Mouse (Mus musculus) megakaryocyte, adult 5-6 weeks (primary cell): ENCODE data around the gene Dupd1. TPM values are rescaled to one million over a fixed set of nuclear protein-coding genes. Genes with fewer than 3 reads are reported as not detected.

ENCODE experiments used
- ATAC-seq: 2 replicates; pipeline ENCODE4 v1.8.0; 2016; ENCODE audit warnings: mild to moderate bottlenecking, inconsistent platforms; ENCODE audit not compliant: poor library complexity, severe bottlenecking
- total RNA-seq, 2 experiments: library from RNA; stranded (forward) in 1 of 2; stranded (reverse) in 1 of 2; fragments of 153-499, 151-499 nt in 1 of 2; fragments of 221-1000, 200-1000 nt in 1 of 2; gene quantifications; 2 replicates each; pipeline versions ENCODE4 v1.2.3 to v1.2.4; 2015 to 2017

Dupd1 gene
- total RNA-seq (2015) (not detected in 2 replicates), total RNA-seq (2017) (not detected in 2 replicates)

- ATAC-seq: no peak
These were observed at the start of gene Dupd1 for GRCm38 (mm10) chr14:21714486-21714885. Dupd1 (minus strand) TSS chr14:21714576.

GRCm38 (mm10) chr14:21763736-21764135 is 49.4 kb upstream of the Dupd1 start:
- no peak for ATAC-seq

- no peak for ATAC-seq
These were observed 47.2 kb upstream of the Dupd1 start for GRCm38 (mm10) chr14:21761560-21761959.

- ATAC-seq: no peak
These were observed 39.0 kb upstream of the Dupd1 start for GRCm38 (mm10) chr14:21753367-21753766.

- no peak for ATAC-seq
These were observed 38.0 kb upstream of the Dupd1 start for GRCm38 (mm10) chr14:21752411-21752810.

- peak; percentile 69 for ATAC-seq
These were observed 36.6 kb upstream of the Dupd1 start, which contains the start of gene Dusp13 for GRCm38 (mm10) chr14:21750881-21751542. Dusp13 (minus strand) TSS chr14:21751181.

- peak; percentile 88 for ATAC-seq
These were observed 35.9 kb upstream of the Dupd1 start, which contains the start of gene Samd8 for GRCm38 (mm10) chr14:21750008-21750880. Samd8 (plus strand) TSS chr14:21750531.

GRCm38 (mm10) chr14:21748142-21748870 is 33.9 kb upstream of the Dupd1 start:
- ATAC-seq: no peak

- no peak for ATAC-seq
These were observed 33.2 kb upstream of the Dupd1 start for GRCm38 (mm10) chr14:21747436-21748141.

- ATAC-seq: no peak
These were observed 32.5 kb upstream of the Dupd1 start for GRCm38 (mm10) chr14:21746846-21747245.

- ATAC-seq: no peak
These were observed 31.9 kb upstream of the Dupd1 start for GRCm38 (mm10) chr14:21746251-21746650.

GRCm38 (mm10) chr14:21745149-21745548 is 30.8 kb upstream of the Dupd1 start:
- ATAC-seq: peak; percentile 84

- ATAC-seq: no peak
These were observed 29.8 kb upstream of the Dupd1 start for GRCm38 (mm10) chr14:21744169-21744568.

- no peak for ATAC-seq
These were observed 28.1 kb upstream of the Dupd1 start for GRCm38 (mm10) chr14:21742441-21742840.

GRCm38 (mm10) chr14:21741786-21742185 is 27.4 kb upstream of the Dupd1 start:
- peak; percentile 70 for ATAC-seq

- no peak for ATAC-seq
These were observed 26.9 kb upstream of the Dupd1 start for GRCm38 (mm10) chr14:21741314-21741713.

GRCm38 (mm10) chr14:21740345-21740744 is 26.0 kb upstream of the Dupd1 start:
- ATAC-seq: no peak

GRCm38 (mm10) chr14:21733131-21733905 is 18.9 kb upstream of the Dupd1 start:
- no peak for ATAC-seq

- no peak for ATAC-seq
These were observed 15.6 kb upstream of the Dupd1 start for GRCm38 (mm10) chr14:21729936-21730335.
